Comparison of ENCODE assay signal across 8 mouse cellular contexts in genomic region chr10:61383715-61384047, GRCm38 (mm10). TPM values are rescaled to one million over a fixed set of nuclear protein-coding genes. Genes with fewer than 3 reads are reported as not detected.
DNase-seq lines count a peak whose midpoint lies in the region; ATAC-seq and TF ChIP-seq lines count a peak whose summit lies in the region.

No protein-coding gene starts in this region.

- H3K27me3 ChIP-seq in erythroblast, embryonic 14.5 days (ENCODE audit: control insufficient read depth), result peaks cover 60% of the 10 kb centered on the region
- peaks cover 8% of the 10 kb centered on the region for H3K27me3 ChIP-seq in spleen, adult 2 months (ENCODE audit: control insufficient read depth, insufficient read depth, low read length)
- H3K27me3 ChIP-seq in liver, embryonic 14.5 days (ENCODE audit: control insufficient read depth, insufficient read depth, low read length), result peaks cover 35% of the 10 kb centered on the region

- H3K36me3 ChIP-seq in erythroblast, embryonic 14.5 days (ENCODE audit: control insufficient read depth), result no peaks in the 10 kb centered on the region
- no peaks in the 10 kb centered on the region for H3K36me3 ChIP-seq in spleen, adult 2 months (ENCODE audit: control insufficient read depth, insufficient read depth, low read length)
- no peaks in the 10 kb centered on the region for H3K36me3 ChIP-seq in liver, embryonic 14.5 days (replicated peaks; ENCODE audit: control insufficient read depth, insufficient read depth, low read depth)

- no peak for DNase-seq in spleen, adult 2 months (ENCODE audit: low read depth in 1 of 2, low spot score in 2 of 2)
- no peak for DNase-seq in spleen, adult 18-20 months
- DNase-seq in liver, embryonic 14.5 days (ENCODE audit: low read depth in 3 of 3, low spot score in 3 of 3), result no peak
- no peak for DNase-seq in urinary bladder, postnatal 36 days (ENCODE audit: low spot score in 2 of 2)
- no peak for DNase-seq in cerebellum, adult 8-10 months
- no peak for DNase-seq in kidney, postnatal 4 days

- H3K9ac ChIP-seq in liver, embryonic 14.5 days (replicated peaks), result no peak overlapping the region

- H3K4me1 ChIP-seq in erythroblast, embryonic 14.5 days (ENCODE audit: control insufficient read depth), result peaks cover 14% of the 10 kb centered on the region
- H3K4me1 ChIP-seq in spleen, adult 2 months (ENCODE audit: control insufficient read depth, insufficient read depth, insufficient read length), result no peaks in the 10 kb centered on the region
- peaks cover 0 to 10% of the 10 kb centered on the region in 2 experiments; a peak in 2 of 4 replicates for H3K4me1 ChIP-seq in liver, embryonic 14.5 days (replicated peaks; ENCODE audit: control insufficient read depth in 2 of 2, insufficient read depth in 2 of 2, low read length in 1 of 2)

- H3K9me3 ChIP-seq in erythroblast, embryonic 14.5 days (ENCODE audit: control insufficient read depth, low read length), result no peaks in the 10 kb centered on the region; the same call in 1 of the 2 replicates
- no peaks in the 10 kb centered on the region for H3K9me3 ChIP-seq in liver, embryonic 14.5 days (ENCODE audit: control insufficient read depth, low read length)

- TF ChIP-seq CTCF in spleen, adult 2 months (IDR thresholded peaks at IDR 0.05; ENCODE audit: extremely low read depth, insufficient read depth, insufficient read length, insufficient replicate concordance), result no peak
- TF ChIP-seq CTCF in liver, embryonic 14.5 days (IDR thresholded peaks at IDR 0.05; ENCODE audit: low read depth), result no peak

- 14% methylated on average over 11 of the region's 11 CpGs for WGBS in spleen, adult 2 months
- WGBS in liver, embryonic 14.5 days (ENCODE audit: insufficient replicate concordance), result 12% methylated on average over 11 of the region's 11 CpGs

- no peak overlapping the region for H3K27ac ChIP-seq in spleen, adult 2 months (ENCODE audit: insufficient read depth, low read length)
- H3K27ac ChIP-seq in liver, embryonic 14.5 days, result no peak overlapping the region

- peak overlapping the region; percentile 64 for H3K4me2 ChIP-seq in liver, embryonic 14.5 days (ENCODE audit: low read depth)

- H3K4me3 ChIP-seq in erythroblast, embryonic 14.5 days (replicated peaks), result peak overlapping the region; percentile 59
- peak overlapping the region; percentile 58; the same call in 1 of the 2 replicates for H3K4me3 ChIP-seq in spleen, adult 2 months (ENCODE audit: extremely low read depth, insufficient read depth, insufficient read length)
- peak overlapping the region; percentile 37 to 57 for H3K4me3 ChIP-seq in liver, embryonic 14.5 days (ENCODE audit: insufficient read depth in 1 of 2, low read depth in 2 of 2, low read length in 2 of 2)

- no peak for TF ChIP-seq POLR2A in spleen, adult 2 months (IDR thresholded peaks at IDR 0.05; ENCODE audit: low read depth, low read length)

- no peak for ATAC-seq in erythroblast, adult 5-6 weeks (replicated peaks; ENCODE audit: low FRiP score, poor library complexity, severe bottlenecking)
- peak; percentile 16; the same call in 1 of the 2 replicates for ATAC-seq in liver, embryonic 14.5 days (ENCODE audit: insufficient read depth)

- TF ChIP-seq EP300 in liver, embryonic 14.5 days (IDR thresholded peaks at IDR 0.05; ENCODE audit: low read depth), result no peak

RNA-seq across cellular contexts. Expression of gene Pald1, which starts 0.4 kb away (rescaled TPM):
- polyA plus RNA-seq in erythroblast, embryonic 14.5 days (2012), result 0.04 and 0.06 TPM in 2 replicates
- not detected in 2 replicates for total RNA-seq in erythroblast, adult 5-6 weeks (2015; ENCODE audit: low replicate concordance)
- not detected in 2 replicates for total RNA-seq in erythroblast, adult 5-6 weeks (2017; ENCODE audit: low replicate concordance)
- polyA plus RNA-seq in spleen, adult 2 months (2012; rRNA removed), result 11.7 and 15.0 TPM in 2 replicates
- 3.5 and 4.4 TPM in 2 replicates for polyA plus RNA-seq in liver, embryonic 14.5 days (2012; rRNA removed)
- 3.8 and 4.0 TPM in 2 replicates for polyA plus RNA-seq in liver, embryonic 14.5 days (2014; fragmentation: Nextera tagmentation; extraction: Ambion mirVana)

RNA-seq across cellular contexts. Expression of gene Nodal, which starts 34.1 kb away (rescaled TPM):
- polyA plus RNA-seq in erythroblast, embryonic 14.5 days (2012), result 0.03 TPM in 1 of 2 replicates, not detected in the other
- total RNA-seq in erythroblast, adult 5-6 weeks (2015; ENCODE audit: low replicate concordance), result not detected in 2 replicates
- total RNA-seq in erythroblast, adult 5-6 weeks (2017; ENCODE audit: low replicate concordance), result not detected in 2 replicates
- 0.14 and 0.19 TPM in 2 replicates for polyA plus RNA-seq in spleen, adult 2 months (2012; rRNA removed)
- polyA plus RNA-seq in liver, embryonic 14.5 days (2012; rRNA removed), result 0.58 and 0.64 TPM in 2 replicates
- 0.57 and 0.72 TPM in 2 replicates for polyA plus RNA-seq in liver, embryonic 14.5 days (2014; fragmentation: Nextera tagmentation; extraction: Ambion mirVana)
